Mouse (Mus musculus) cerebellum, adult (tissue): ENCODE results near the gene Ccl25.

Source experiments
- ATAC-seq: cut with Nextera tagmentation; 2 replicates; pipeline ENCODE4 v1.9.2; 2017; ENCODE audit warnings: mild to moderate bottlenecking, moderate library complexity, mixed read lengths; ENCODE audit not compliant: insufficient number of reproducible peaks, low FRiP score, low TSS enrichment

Gene Ccl25

DNA sequence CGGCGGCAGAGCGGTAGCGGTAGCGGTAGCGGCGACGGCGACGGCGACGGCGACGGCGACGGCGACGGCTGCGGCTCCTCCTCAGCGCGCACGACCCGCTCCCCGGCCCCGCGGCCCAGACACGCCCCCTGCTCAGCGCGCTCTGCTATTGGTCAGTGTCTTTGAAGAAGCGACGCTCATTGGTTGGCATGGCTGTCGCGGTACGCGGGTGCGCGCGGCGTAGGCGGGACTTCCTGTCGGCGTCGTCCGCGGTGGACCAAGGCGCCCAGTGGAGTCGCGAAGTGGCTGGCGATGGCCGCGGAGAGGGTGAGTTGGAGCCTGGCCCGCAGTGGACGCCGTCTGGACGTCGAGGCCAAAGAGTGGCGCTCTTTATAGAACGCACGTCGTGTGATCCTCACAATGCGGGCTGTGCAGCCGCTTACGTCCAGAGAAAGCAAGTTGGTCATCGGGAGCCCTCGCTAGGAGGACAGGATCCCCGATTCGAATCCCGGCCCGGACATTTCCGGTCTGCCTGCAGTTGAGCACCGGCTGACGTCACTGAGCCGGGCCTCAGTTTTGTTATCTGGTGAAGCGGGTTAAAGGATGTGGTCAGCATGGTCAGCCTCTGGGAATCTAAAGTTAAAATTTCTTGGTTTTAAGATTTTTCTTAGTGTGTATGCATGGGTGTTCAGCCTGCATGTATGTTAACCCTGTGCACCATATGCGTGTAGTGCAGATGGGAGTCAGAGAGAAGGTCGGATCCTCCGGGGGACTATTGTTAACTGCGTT lies at the start of gene Ccl25, which contains the start of gene Elavl1:
TSS of gene Ccl25 (plus strand) at position 228 of the 768 bp plus-strand sequence.
TSS of gene Elavl1 (minus strand) at position 431 of the 768 bp plus-strand sequence.
- ATAC-seq, result peak; percentile 96

GRCm38 (mm10) chr8:4275275-4276110 lies 49.5 kb upstream of the Ccl25 start, which contains the start of gene Timm44:
Gene Timm44 (minus strand): TSS chr8:4275913.
- ATAC-seq, result peak; percentile 95

DNA sequence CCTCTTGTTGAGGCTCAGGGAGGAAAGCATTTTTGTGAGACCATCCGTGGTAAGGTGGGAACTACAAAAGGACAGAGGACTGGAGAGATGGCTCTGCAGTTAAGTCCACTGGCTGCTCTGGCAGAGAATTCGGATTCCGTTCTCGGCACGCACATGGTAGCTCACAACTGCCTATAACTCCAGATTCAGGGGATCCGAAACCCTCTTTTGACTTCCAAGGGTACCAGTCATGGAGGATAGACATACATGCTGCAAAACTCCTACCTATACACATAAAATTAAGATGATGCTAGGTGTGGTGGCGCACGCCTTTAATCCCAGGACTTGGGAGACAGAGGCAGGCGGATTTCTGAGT lies 48.9 kb upstream of the Ccl25 start:
- ATAC-seq, result no peak

GRCm38 (mm10) chr8:4292738-4293137 lies 32.3 kb upstream of the Ccl25 start:
- no peak for ATAC-seq

GRCm38 (mm10) chr8:4297822-4298221 lies 27.2 kb upstream of the Ccl25 start:
- no peak for ATAC-seq

DNA sequence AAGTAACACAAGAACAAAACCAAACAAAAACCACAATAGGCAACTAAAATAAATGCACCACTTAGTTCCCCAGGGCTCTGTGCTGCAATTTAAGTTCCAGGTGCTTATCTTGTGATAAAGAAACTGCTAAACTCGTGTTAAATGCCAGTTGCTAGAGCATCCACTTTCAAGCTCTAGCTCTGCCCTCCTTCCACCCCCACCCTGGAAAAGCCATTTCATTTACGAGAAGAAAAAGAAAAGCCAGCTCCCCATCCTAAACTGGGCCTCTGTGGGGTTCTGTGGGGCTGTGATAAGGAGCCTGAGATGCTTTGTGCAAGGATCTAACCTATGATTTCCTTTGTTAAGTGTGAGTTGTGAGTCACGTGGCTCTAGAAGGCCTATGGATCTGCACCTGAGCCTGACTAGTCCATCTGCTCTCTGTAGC lies 20.9 kb upstream of the Ccl25 start:
- no peak for ATAC-seq

- no peak for ATAC-seq
Observed at GRCm38 (mm10) chr8:4305838-4306237, 19.2 kb upstream of the Ccl25 start.

GRCm38 (mm10) chr8:4312104-4312503 lies 12.9 kb upstream of the Ccl25 start:
- ATAC-seq, result no peak

GRCm38 (mm10) chr8:4313254-4314124 lies 11.5 kb upstream of the Ccl25 start:
- no peak for ATAC-seq

- no peak for ATAC-seq
Observed at GRCm38 (mm10) chr8:4314852-4315251, 10.2 kb upstream of the Ccl25 start.

GRCm38 (mm10) chr8:4318124-4318523 lies 6.9 kb upstream of the Ccl25 start:
- no peak for ATAC-seq

GRCm38 (mm10) chr8:4318796-4319572 lies 6.0 kb upstream of the Ccl25 start:
- no peak for ATAC-seq

DNA sequence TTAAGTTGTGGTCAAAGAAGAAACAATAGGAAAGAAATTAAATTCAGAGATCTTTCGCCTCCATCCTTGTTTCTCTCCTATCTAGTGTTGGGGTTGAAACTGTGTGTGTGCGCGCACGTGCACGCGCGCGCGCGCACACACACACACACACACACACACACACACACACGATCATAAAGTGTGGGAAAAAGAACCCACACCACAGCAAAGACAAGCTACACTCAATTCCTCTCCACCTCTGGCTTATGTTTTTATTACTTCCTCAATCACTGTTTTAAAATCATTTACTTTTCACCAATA lies 5.5 kb upstream of the Ccl25 start:
- ATAC-seq, result no peak

GRCm38 (mm10) chr8:4320404-4320803 lies 4.6 kb upstream of the Ccl25 start:
- ATAC-seq, result no peak

- ATAC-seq, result no peak
Observed at GRCm38 (mm10) chr8:4321031-4321430, 4.0 kb upstream of the Ccl25 start.

DNA sequence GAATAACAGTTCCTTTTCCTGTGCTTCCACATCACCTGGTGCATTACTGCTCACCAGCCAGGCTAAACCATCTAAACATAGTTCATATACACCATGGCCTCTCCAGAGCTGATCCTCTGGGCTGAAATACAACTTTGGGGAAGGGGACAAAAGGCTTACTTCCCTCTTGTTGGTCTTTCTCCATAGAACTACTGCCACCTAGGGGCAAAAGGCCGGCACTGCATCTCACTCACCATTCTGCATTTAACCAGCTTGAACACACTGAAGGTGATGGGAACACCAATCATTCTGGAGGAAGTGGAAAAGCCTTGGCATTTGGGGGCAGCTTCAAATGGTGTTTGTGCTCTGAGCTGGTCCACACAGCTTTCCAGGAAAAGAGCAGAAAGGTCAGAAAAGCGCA lies 2.5 kb upstream of the Ccl25 start:
- no peak for ATAC-seq

GRCm38 (mm10) chr8:4323917-4324316 lies 1.1 kb upstream of the Ccl25 start:
- no peak for ATAC-seq

GRCm38 (mm10) chr8:4324525-4324924 lies 485 bp upstream of the Ccl25 start:
- peak; percentile 54 for ATAC-seq

GRCm38 (mm10) chr8:4325751-4326036 lies 684 bp downstream of the Ccl25 start:
- ATAC-seq, result no peak

DNA sequence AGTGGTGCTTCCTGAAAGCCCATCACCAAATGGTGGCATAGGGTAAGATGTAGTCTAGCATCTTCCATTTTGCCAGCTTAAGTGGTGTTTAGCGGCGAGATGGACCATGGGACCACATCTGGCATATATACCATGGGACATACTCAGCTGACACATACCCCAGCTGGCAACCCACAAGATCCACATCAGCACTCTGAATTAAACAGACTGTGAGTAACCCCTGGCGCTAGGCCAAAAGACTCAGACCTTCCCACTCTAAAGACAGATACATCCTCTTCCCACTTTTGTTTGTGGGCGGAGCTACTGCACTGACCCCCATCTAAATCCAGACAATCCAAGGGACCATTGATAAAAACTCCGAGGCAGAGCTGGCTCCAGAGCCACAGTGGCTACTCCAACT lies 4.0 kb downstream of the Ccl25 start:
- no peak for ATAC-seq
